Mouse (Mus musculus) kidney, postnatal 0 days (tissue): Measurements from ENCODE around the gene Mfng. TPM values are rescaled to one million over a fixed set of nuclear protein-coding genes. Genes with fewer than 3 reads are reported as not detected.

Source experiments
- ATAC-seq: fragments of 200-750 bp; cut with Nextera tagmentation; replicated peaks from 2 replicates; pipeline ENCODE4 v1.8.0; 2017; ENCODE audit warnings: low read depth, moderate number of reproducible peaks, moderate TSS enrichment, moderate library complexity; ENCODE audit not compliant: low FRiP score
- DNase-seq: peaks from one replicate; pipeline ENCODE4 v3.0.0-alpha.2; 2016; ENCODE audit warnings: low spot score
- H3K27ac ChIP-seq: fragments of 300-500 bp; sonication (generic); 2 replicates; pipeline ENCODE4 v1.5.1; 2014; ENCODE audit warnings: mild to moderate bottlenecking
- H3K27me3 ChIP-seq: fragments of 300-500 bp; sonication (generic); 2 replicates; pipeline ENCODE4 v1.6.1; 2014; ENCODE audit warnings: low read length, mixed read lengths; ENCODE audit not compliant: insufficient read depth
- H3K36me3 ChIP-seq: fragments of 300-500 bp; sonication (generic); 2 replicates; pipeline ENCODE4 v1.6.1; 2014; ENCODE audit warnings: low read length, mixed read lengths; ENCODE audit not compliant: insufficient read depth
- H3K4me1 ChIP-seq: fragments of 300-500 bp; sonication (generic); replicated peaks from 2 replicates; pipeline ENCODE4 v1.6.1; 2014; ENCODE audit warnings: antibody characterized with exemption, low read length, mixed read lengths; ENCODE audit not compliant: insufficient read depth
- H3K4me2 ChIP-seq: fragments of 300-500 bp; sonication (generic); 2 replicates; pipeline ENCODE4 v1.6.1; 2014; ENCODE audit warnings: mild to moderate bottlenecking, low read length, moderate library complexity, mixed read lengths
- H3K4me3 ChIP-seq: fragments of 300-500 bp; sonication (generic); replicated peaks from 2 replicates; pipeline ENCODE4 v1.5.1; 2014; ENCODE audit warnings: low read depth, low read length
- H3K9ac ChIP-seq: fragments of 300-500 bp; sonication (generic); 2 replicates; pipeline ENCODE4 v1.6.1; 2014; ENCODE audit warnings: low read depth, low read length
- H3K9me3 ChIP-seq: fragments of 300-500 bp; sonication (generic); replicated peaks from 2 replicates; pipeline ENCODE4 v1.6.1; 2016; ENCODE audit warnings: low read length, inconsistent platforms, mixed read lengths
- CTCF ChIP-seq: IDR thresholded peaks from 2 replicates; pipeline ENCODE4 v1.5.1; 2016; ENCODE audit warnings: antibody characterized with exemption, low read depth, mild to moderate bottlenecking, moderate library complexity
- WGBS: fragments of 180-500 bp; shearing (Covaris S2); extraction: QIAGEN DNeasy Blood & Tissue Kit; methylation state at CpG from one replicate; pipeline ENCODE4 v1.1.7; 2014; 5-methylcytosine and 5-hydroxymethylcytosine counted together
- polyA plus RNA-seq: library from polyadenylated mRNA; unstranded; fragments of >200 nt; fragmentation: Nextera tagmentation; extraction: Ambion mirVana; gene quantifications from 2 replicates; pipeline ENCODE4 v1.2.1, GENCODE M21; 2015

The Mfng gene
- polyA plus RNA-seq, 1 experiment from 2014 or later: 18.9 TPM

DNA sequence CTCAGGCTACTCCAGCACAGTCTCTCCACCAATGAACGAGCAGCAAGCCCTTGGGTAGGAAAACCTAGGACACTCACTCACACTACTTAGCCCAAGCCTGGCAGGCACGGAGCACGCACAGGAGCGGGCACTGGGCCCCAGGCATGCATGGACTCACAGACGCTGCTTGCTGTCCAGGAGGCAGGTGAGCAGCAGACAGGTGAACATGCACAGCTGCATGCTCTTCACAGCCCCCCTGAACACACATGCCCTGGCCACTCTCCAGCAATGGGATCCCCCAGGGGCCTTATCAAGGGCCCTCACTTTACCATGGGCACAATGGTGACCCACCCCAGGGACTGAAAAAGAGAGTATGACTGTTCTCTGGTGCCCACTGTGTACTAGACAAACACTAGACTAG is 6.4 kb upstream of the Mfng start:
- Histone ChIP-seq H3K9me3 (no peaks in the 10 kb centered on the region), H3K9ac (no peak overlapping the region), H3K4me2 (no peak overlapping the region), H3K27ac (no peak overlapping the region), H3K36me3 (0 out of 2 replicates have a peak, but pooled peaks cover 10% of the 10 kb centered on the region), H3K4me3 (no peak overlapping the region), H3K27me3 (no peaks in the 10 kb centered on the region), H3K4me1 (peaks cover 7% of the 10 kb centered on the region; the same call in 1 of the 2 replicates)
- no peak for DNase-seq
- ATAC-seq: no peak
- WGBS: 87% methylated on average over 5 of the region's 5 CpGs
- no peak for TF ChIP-seq CTCF

DNA sequence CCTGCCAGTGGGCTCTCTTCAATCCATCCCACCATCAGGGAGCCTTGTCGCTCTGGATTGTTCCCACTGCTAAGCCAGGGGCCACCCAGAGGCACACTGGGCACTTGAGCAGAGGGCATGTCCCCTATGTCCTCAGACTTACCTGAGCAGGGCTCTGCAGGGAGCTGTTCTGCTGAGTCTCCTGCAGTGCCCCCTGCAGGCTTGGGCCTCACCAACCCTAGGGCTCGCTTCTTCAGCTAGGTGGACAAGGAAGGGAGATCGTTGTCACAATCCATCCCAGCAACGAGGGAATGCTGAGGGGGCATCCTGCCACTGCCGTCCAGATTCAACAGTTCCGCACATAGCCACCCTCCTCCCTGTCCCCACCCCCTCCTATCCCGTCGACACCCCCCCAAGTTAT is 6.0 kb upstream of the Mfng start:
- Histone ChIP-seq H3K4me2 (no peak overlapping the region), H3K36me3 (0 out of 2 replicates have a peak, but pooled peaks cover 10% of the 10 kb centered on the region), H3K9me3 (no peaks in the 10 kb centered on the region), H3K27me3 (no peaks in the 10 kb centered on the region), H3K4me1 (peaks cover 7% of the 10 kb centered on the region; the same call in 1 of the 2 replicates), H3K4me3 (no peak overlapping the region), H3K27ac (0 out of 2 replicates have a peak overlapping the region, but pooled peaks have one; percentile 60), H3K9ac (no peak overlapping the region)
- whole genome bisulfite sequencing: 81% methylated on average over 8 of the region's 8 CpGs
- ATAC-seq (no peak), DNase-seq (no peak)
- peak; percentile 46; the same call in 1 of the 2 replicates for TF ChIP-seq CTCF

GRCm38 (mm10) chr15:78778077-78778870 is 5.0 kb upstream of the Mfng start:
- ATAC-seq (peak; percentile 39; the same call in 1 of the 2 replicates), DNase-seq (peak; percentile 93)
- H3K36me3 ChIP-seq: 0 out of 2 replicates have a peak, but pooled peaks cover 10% of the 10 kb centered on the region
- no peak overlapping the region for H3K4me3 ChIP-seq
- H3K4me2 ChIP-seq: no peak overlapping the region
- H3K9ac ChIP-seq: no peak overlapping the region
- peak; percentile 88 for TF ChIP-seq CTCF
- H3K27me3 ChIP-seq: no peaks in the 10 kb centered on the region
- H3K4me1 ChIP-seq: peaks cover 7% of the 10 kb centered on the region; the same call in 1 of the 2 replicates
- H3K9me3 ChIP-seq: no peaks in the 10 kb centered on the region
- H3K27ac ChIP-seq: peak overlapping the region; percentile 60; the same call in 1 of the 2 replicates
- 51% methylated on average over 14 of the region's 15 CpGs for WGBS

DNA sequence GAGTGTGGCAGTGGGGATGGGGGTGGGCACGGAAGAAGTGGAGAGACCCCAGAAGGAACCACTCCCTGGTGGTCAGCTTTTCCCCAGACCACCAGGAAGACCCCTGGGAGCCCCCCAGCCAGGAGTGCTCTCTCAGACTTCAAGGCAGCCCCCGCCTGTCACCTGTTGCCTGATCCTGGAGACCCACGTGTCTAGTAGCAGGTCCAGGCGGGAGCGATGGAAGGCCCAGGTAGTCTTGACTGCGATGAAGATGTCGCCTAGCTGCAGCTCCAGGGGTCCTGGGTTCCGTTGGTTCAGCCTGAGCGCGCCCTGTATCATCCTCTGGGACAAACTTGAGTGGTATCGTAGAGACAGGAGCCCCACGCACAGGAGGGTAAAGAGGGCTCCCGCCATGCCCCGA is 419 bp downstream of the Mfng start:
- 44% methylated on average over 14 of the region's 14 CpGs for WGBS
- Histone ChIP-seq H3K9ac (peak overlapping the region; percentile 46; the same call in 1 of the 2 replicates), H3K27ac (peak overlapping the region; percentile 71), H3K4me1 (no peaks in the 10 kb centered on the region), H3K4me2 (peak overlapping the region; percentile 48), H3K9me3 (no peaks in the 10 kb centered on the region), H3K27me3 (no peaks in the 10 kb centered on the region), H3K4me3 (peak overlapping the region; percentile 20), H3K36me3 (0 out of 2 replicates have a peak, but pooled peaks cover 10% of the 10 kb centered on the region)
- DNase-seq: no peak
- TF ChIP-seq CTCF: no peak
- no peak for ATAC-seq

GRCm38 (mm10) chr15:78772368-78772763 is 909 bp downstream of the Mfng start:
- TF ChIP-seq CTCF: no peak

DNA sequence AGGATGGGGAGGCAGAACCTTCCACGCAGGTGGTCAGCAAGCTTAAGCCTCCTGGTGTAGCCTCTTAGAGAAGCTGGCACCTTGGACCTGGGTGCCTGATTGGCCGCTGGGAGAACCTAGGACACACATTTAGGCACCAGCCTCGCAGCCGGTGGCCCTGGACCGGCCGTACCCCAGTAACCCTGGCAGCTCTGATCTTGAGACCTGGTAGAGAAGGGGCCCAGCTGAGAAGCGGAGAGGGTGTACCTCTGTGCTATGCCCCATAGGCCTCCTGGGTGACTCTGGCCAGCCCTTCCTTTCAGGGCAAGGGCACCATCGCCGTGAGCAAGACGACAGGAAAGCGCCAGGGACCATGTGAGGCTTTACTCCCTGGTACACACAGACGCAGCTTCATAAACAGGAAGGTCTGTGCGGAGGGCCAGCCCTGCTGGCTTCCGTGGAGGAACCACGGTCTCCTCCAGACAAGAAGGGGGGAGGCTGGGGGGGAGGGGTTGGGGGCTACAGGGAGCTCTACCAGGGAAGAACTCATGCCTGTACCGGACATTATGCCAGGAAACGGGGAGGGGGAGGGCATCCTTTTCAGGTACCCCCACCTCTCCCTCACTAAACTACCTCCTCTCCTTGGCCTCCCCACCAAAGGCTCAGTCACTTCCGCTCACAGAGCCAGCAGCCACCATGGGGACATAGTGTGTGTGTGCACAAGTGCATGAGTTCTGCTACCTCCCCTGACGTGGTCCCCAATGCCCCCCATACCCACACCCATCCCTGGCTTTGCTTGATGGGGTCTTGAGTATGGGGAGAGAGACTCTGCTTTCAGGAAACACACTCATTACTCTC is 1.5 kb downstream of the Mfng start:
- Histone ChIP-seq H3K4me2 (peak overlapping the region; percentile 48), H3K4me3 (peak overlapping the region; percentile 20), H3K27ac (peak overlapping the region; percentile 71), H3K9ac (no peak overlapping the region), H3K36me3 (0 out of 2 replicates have a peak, but pooled peaks cover 10% of the 10 kb centered on the region), H3K9me3 (no peaks in the 10 kb centered on the region), H3K27me3 (no peaks in the 10 kb centered on the region), H3K4me1 (no peaks in the 10 kb centered on the region)
- no peak for TF ChIP-seq CTCF
- ATAC-seq (no peak), DNase-seq (peak; percentile 40)
- WGBS: 61% methylated on average over 19 of the region's 19 CpGs

More at GRCm38 (mm10) chr15:78772368-78772763, 909 bp downstream of the Mfng start:
- no peak for DNase-seq
- no peak for ATAC-seq
- H3K9ac ChIP-seq: 0 out of 2 replicates have a peak overlapping the region, but pooled peaks have one; percentile 46
- H3K27me3 ChIP-seq: no peaks in the 10 kb centered on the region
- H3K4me3 ChIP-seq: peak overlapping the region; percentile 20
- H3K4me2 ChIP-seq: peak overlapping the region; percentile 48
- H3K4me1 ChIP-seq: no peaks in the 10 kb centered on the region
- H3K36me3 ChIP-seq: 0 out of 2 replicates have a peak, but pooled peaks cover 10% of the 10 kb centered on the region
- H3K27ac ChIP-seq: peak overlapping the region; percentile 71
- 39% methylated on average over 4 of the region's 4 CpGs for WGBS
- no peaks in the 10 kb centered on the region for H3K9me3 ChIP-seq
